Comparison of ENCODE assay signal across 27 mouse cellular contexts in the genomic region with DNA sequence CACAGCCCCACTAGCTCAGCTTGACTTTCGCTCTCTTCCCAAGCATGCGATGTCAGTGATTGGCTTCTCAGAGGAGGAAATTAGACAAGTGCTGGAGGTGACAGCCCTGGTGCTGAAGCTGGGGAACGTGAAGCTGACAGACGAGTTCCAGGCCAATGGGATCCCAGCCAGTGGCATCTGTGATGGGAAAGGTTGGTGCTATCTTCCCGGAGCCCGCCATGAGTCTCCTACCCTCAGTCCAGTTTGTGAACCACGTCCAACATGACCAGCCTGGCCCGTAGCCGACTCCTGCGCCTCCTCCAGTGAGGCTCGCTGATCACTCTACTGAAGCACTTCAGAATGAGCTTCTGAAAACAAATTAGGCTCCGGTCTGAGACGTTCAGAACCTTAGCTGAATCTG. TPM values are rescaled to one million over a fixed set of nuclear protein-coding genes. Genes with fewer than 3 reads are reported as not detected.
"Had no signal": no experiment of that assay in that cellular context is flagged by ENCODE, and none has a peak within 500 bp of the region (broad histone marks: within the 10 kb centered on the region; RNA-seq: fewer than 3 reads in every experiment).

No protein-coding gene starts in this region.

- H3K9me3 ChIP-seq: heart, embryonic 13.5 days; heart, embryonic 15.5 days; hindbrain, embryonic 13.5 days; hindbrain, embryonic 15.5 days; limb, embryonic 13.5 days; limb, embryonic 15.5 days; liver, embryonic 12.5 days had no signal

- H3K9ac ChIP-seq: heart, embryonic 13.5 days; heart, embryonic 15.5 days; hindbrain, embryonic 13.5 days; hindbrain, embryonic 15.5 days; limb, embryonic 13.5 days; limb, embryonic 15.5 days; liver, embryonic 12.5 days; liver, embryonic 14.5 days had no signal

- H3K4me2 ChIP-seq: heart, embryonic 11.5 days; heart, embryonic 13.5 days; heart, embryonic 15.5 days; hindbrain, embryonic 13.5 days; hindbrain, embryonic 15.5 days; limb, embryonic 13.5 days; limb, embryonic 15.5 days; liver, embryonic 12.5 days had no signal

- H3K36me3 ChIP-seq: heart, embryonic 13.5 days; heart, embryonic 15.5 days; hindbrain, embryonic 13.5 days; hindbrain, embryonic 15.5 days; limb, embryonic 13.5 days; limb, embryonic 15.5 days; liver, embryonic 12.5 days had no signal

- H3K27ac ChIP-seq: heart, adult 2 months; heart, embryonic 13.5 days; heart, embryonic 15.5 days; hindbrain, embryonic 13.5 days; hindbrain, embryonic 15.5 days; hindbrain, postnatal 0 days; limb, embryonic 13.5 days; limb, embryonic 15.5 days; liver, embryonic 12.5 days; liver, embryonic 14.5 days had no signal

- ATAC-seq: hindbrain, postnatal 0 days; intestine, embryonic 16.5 days; liver, embryonic 12.5 days had no signal

- H3K27me3 ChIP-seq: heart, embryonic 15.5 days; hindbrain, embryonic 13.5 days; hindbrain, embryonic 15.5 days; limb, embryonic 13.5 days; limb, embryonic 15.5 days had no signal

- H3K4me3 ChIP-seq: heart, adult 2 months; heart, embryonic 13.5 days; heart, embryonic 15.5 days; hindbrain, embryonic 13.5 days; hindbrain, embryonic 15.5 days; limb, embryonic 13.5 days; limb, embryonic 15.5 days; liver, embryonic 12.5 days had no signal

- DNase-seq: gastrocnemius, postnatal 14 days; gastrocnemius, postnatal 36 days; heart, adult 11 months; heart, adult 2 months; heart, postnatal 14 days; heart, postnatal 36 days; kidney, adult 11 months; kidney, adult 2 months; kidney, adult 9 months; kidney, postnatal 10 days; kidney, postnatal 36 days; layer of hippocampus, adult 9-11 months; layer of hippocampus, postnatal 36 days; lung, adult 18-20 months had no signal

- H3K4me1 ChIP-seq: hindbrain, embryonic 13.5 days; hindbrain, embryonic 15.5 days; liver, embryonic 12.5 days had no signal

RNA-seq across cellular contexts. Expression of gene Tac2, which starts 13.9 kb away (rescaled TPM):
- polyA plus RNA-seq: heart, adult 2 months; hindbrain, embryonic 11.5 days; hindbrain, embryonic 13.5 days; kidney, adult 2 months; liver, adult 2 months had no signal
